Mouse (Mus musculus) frontal cortex, postnatal 25 days (tissue): Measurements from ENCODE around the gene Dmxl2.

Experiments used
- DNase-seq, 2 experiments: peaks; one replicate each; pipeline ENCODE4 v3.0.0; 2022; ENCODE audit warnings: low spot score in 2 of 2

Dmxl2 gene

GRCm38 (mm10) chr9:54499791-54500190 lies 1.6 kb downstream of the Dmxl2 start:
- no peak for DNase-seq

GRCm38 (mm10) chr9:54499291-54499690 lies 2.1 kb downstream of the Dmxl2 start:
- DNase-seq: no peak

- no peak for DNase-seq
Measured at GRCm38 (mm10) chr9:54490431-54490830, 11.0 kb downstream of the Dmxl2 start.

GRCm38 (mm10) chr9:54489599-54489998 lies 11.8 kb downstream of the Dmxl2 start:
- DNase-seq: no peak

GRCm38 (mm10) chr9:54484927-54485326 lies 16.5 kb downstream of the Dmxl2 start:
- no peak for DNase-seq

- no peak for DNase-seq
Measured at GRCm38 (mm10) chr9:54483215-54483614, 18.2 kb downstream of the Dmxl2 start.

- DNase-seq: no peak
Measured at GRCm38 (mm10) chr9:54482763-54483162, 18.7 kb downstream of the Dmxl2 start.

- DNase-seq: no peak
Measured at GRCm38 (mm10) chr9:54479054-54479453, 22.4 kb downstream of the Dmxl2 start.

- no peak for DNase-seq
Measured at GRCm38 (mm10) chr9:54478117-54478516, 23.3 kb downstream of the Dmxl2 start.

GRCm38 (mm10) chr9:54474546-54474945 lies 26.9 kb downstream of the Dmxl2 start:
- DNase-seq: no peak

- DNase-seq: no peak
Measured at GRCm38 (mm10) chr9:54474031-54474430, 27.4 kb downstream of the Dmxl2 start.

GRCm38 (mm10) chr9:54472784-54473183 lies 28.6 kb downstream of the Dmxl2 start:
- no peak for DNase-seq

- DNase-seq: no peak
Measured at GRCm38 (mm10) chr9:54469339-54469738, 32.1 kb downstream of the Dmxl2 start.

- DNase-seq: no peak
Measured at GRCm38 (mm10) chr9:54467433-54467933, 33.9 kb downstream of the Dmxl2 start.

- no peak for DNase-seq
Measured at GRCm38 (mm10) chr9:54463483-54464054, 37.9 kb downstream of the Dmxl2 start.

GRCm38 (mm10) chr9:54439015-54439414 lies 62.4 kb downstream of the Dmxl2 start:
- no peak for DNase-seq

GRCm38 (mm10) chr9:54438246-54438645 lies 63.2 kb downstream of the Dmxl2 start:
- DNase-seq: no peak

- DNase-seq: no peak
Measured at GRCm38 (mm10) chr9:54416238-54416637, 85.2 kb downstream of the Dmxl2 start.

- DNase-seq: no peak
Measured at GRCm38 (mm10) chr9:54356756-54357155, 144.7 kb downstream of the Dmxl2 start.

- DNase-seq: no peak
Measured at GRCm38 (mm10) chr9:54342026-54342425, 159.4 kb downstream of the Dmxl2 start.

GRCm38 (mm10) chr9:54336532-54337144 lies 164.8 kb downstream of the Dmxl2 start:
- DNase-seq: peak; percentile 44 to 56

- no peak for DNase-seq
Measured at GRCm38 (mm10) chr9:54335582-54335981, 165.8 kb downstream of the Dmxl2 start.

GRCm38 (mm10) chr9:54329201-54329600 lies 172.2 kb downstream of the Dmxl2 start:
- no peak for DNase-seq

- DNase-seq: no peak
Measured at GRCm38 (mm10) chr9:54323456-54323855, 178.0 kb downstream of the Dmxl2 start.
